Mouse (Mus musculus) lung, postnatal 25 days (tissue): ENCODE data around the gene Me3.
A peak's percentile ranks its signal among the peaks of the same experiment; 100 is the strongest.

Experiments
- DNase-seq: peaks from one replicate; pipeline ENCODE4 v3.0.0; 2022; ENCODE audit warnings: low spot score

Me3 gene

GRCm38 (mm10) chr7:89730514-89730913, 98.3 kb downstream of the Me3 start:
- DNase-seq, result no peak

GRCm38 (mm10) chr7:89731115-89731514, 98.9 kb downstream of the Me3 start:
- peak; percentile 24 for DNase-seq

- DNase-seq, result no peak
Measured at GRCm38 (mm10) chr7:89748415-89748814, 116.2 kb downstream of the Me3 start.

- no peak for DNase-seq
Measured at GRCm38 (mm10) chr7:89749183-89749582, 117.0 kb downstream of the Me3 start.

- DNase-seq, result no peak
Measured at GRCm38 (mm10) chr7:89766678-89767508, 134.7 kb downstream of the Me3 start.

GRCm38 (mm10) chr7:89769106-89769896, 137.1 kb downstream of the Me3 start:
- DNase-seq, result no peak

- no peak for DNase-seq
Measured at GRCm38 (mm10) chr7:89770021-89770420, 137.8 kb downstream of the Me3 start.

GRCm38 (mm10) chr7:89772906-89773305, 140.7 kb downstream of the Me3 start:
- DNase-seq, result no peak

- peak; percentile 83 for DNase-seq
Measured at GRCm38 (mm10) chr7:89773352-89773921, 141.2 kb downstream of the Me3 start.

GRCm38 (mm10) chr7:89773926-89774325, 141.7 kb downstream of the Me3 start:
- no peak for DNase-seq

GRCm38 (mm10) chr7:89775848-89776247, 143.7 kb downstream of the Me3 start:
- DNase-seq, result no peak

- no peak for DNase-seq
Measured at GRCm38 (mm10) chr7:89781391-89781790, 149.2 kb downstream of the Me3 start.

- peak; percentile 60 for DNase-seq
Measured at GRCm38 (mm10) chr7:89787735-89788134, 155.5 kb downstream of the Me3 start.

- DNase-seq, result no peak
Measured at GRCm38 (mm10) chr7:89792576-89792975, 160.4 kb downstream of the Me3 start.

- no peak for DNase-seq
Measured at GRCm38 (mm10) chr7:89795366-89795765, 163.2 kb downstream of the Me3 start.

GRCm38 (mm10) chr7:89796351-89796801, 164.2 kb downstream of the Me3 start:
- DNase-seq, result no peak

GRCm38 (mm10) chr7:89798358-89799020, 166.3 kb downstream of the Me3 start:
- no peak for DNase-seq

GRCm38 (mm10) chr7:89802447-89802846, 170.3 kb downstream of the Me3 start:
- peak; percentile 45 for DNase-seq

- DNase-seq, result no peak
Measured at GRCm38 (mm10) chr7:89803966-89804365, 171.8 kb downstream of the Me3 start.

- no peak for DNase-seq
Measured at GRCm38 (mm10) chr7:89809400-89809799, 177.2 kb downstream of the Me3 start.

GRCm38 (mm10) chr7:89828436-89829065, 196.4 kb downstream of the Me3 start:
- DNase-seq, result no peak

- DNase-seq, result peak; percentile 61
Measured at GRCm38 (mm10) chr7:89829201-89829600, 197.0 kb downstream of the Me3 start.
